Mouse (Mus musculus): ENCODE measurements around the gene Myo18a. TPM values are rescaled to one million over a fixed set of nuclear protein-coding genes. Genes with fewer than 3 reads are reported as not detected.
"Not testable (repeated sequence)": the region's sequence is repeated elsewhere in the genome, so short reads cannot be mapped to it uniquely, and the experiment has no call there.

Gene Myo18a
- polyA plus RNA-seq, 1 experiment from 2014 or later: 30.0 TPM

- Histone ChIP-seq H3K9ac (ENCODE audit: low read length) (no peak overlapping the region), H3K4me2 (ENCODE audit: low read length) (no peak overlapping the region), H3K27me3 (replicated peaks; ENCODE audit: control insufficient read depth, insufficient read depth, low read length) (no peaks in the 10 kb centered on the region), H3K9me3 (replicated peaks; ENCODE audit: control insufficient read depth, low read length) (no peaks in the 10 kb centered on the region), H3K27ac (ENCODE audit: low read depth, low read length) (no peak overlapping the region), H3K4me1 (ENCODE audit: control insufficient read depth, insufficient read depth, low read length) (no peaks in the 10 kb centered on the region), H3K4me3 (ENCODE audit: low read depth, low read length) (no peak overlapping the region), H3K36me3 (ENCODE audit: control insufficient read depth, insufficient read depth, low read length) (no peaks in the 10 kb centered on the region)
- 33% methylated on average over 6 of the region's 6 CpGs for WGBS
- DNase-seq (ENCODE audit: low spot score) (no peak), ATAC-seq (no peak)
Measured at GRCm38 (mm10) chr11:77743966-77744365, 19.1 kb upstream of the Myo18a start.

DNA sequence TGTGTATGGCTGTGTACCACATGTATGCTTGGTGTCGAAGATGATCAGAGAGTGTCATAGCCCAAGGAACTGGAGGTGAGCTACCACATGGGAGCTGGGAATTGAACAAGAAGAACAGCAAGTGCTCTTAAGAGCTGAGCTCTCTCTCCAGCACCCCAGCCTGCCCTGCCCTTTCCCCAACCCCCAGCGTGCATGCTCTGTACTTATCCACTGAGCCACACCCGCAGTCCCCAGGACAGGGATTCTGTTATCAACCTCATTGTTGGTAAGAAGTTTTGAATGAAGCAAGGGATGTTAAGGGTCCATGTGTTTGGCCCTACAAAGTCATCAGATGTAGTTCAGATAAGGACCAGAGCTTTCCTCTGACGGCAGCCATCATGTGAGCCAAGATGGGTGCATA, 16.4 kb upstream of the Myo18a start:
- Histone ChIP-seq H3K27ac (ENCODE audit: low read depth, low read length) (no peak overlapping the region), H3K27me3 (replicated peaks; ENCODE audit: control insufficient read depth, insufficient read depth, low read length) (no peaks in the 10 kb centered on the region), H3K9ac (ENCODE audit: low read length) (no peak overlapping the region), H3K4me3 (ENCODE audit: low read depth, low read length) (no peak overlapping the region), H3K9me3 (replicated peaks; ENCODE audit: control insufficient read depth, low read length) (no peaks in the 10 kb centered on the region), H3K4me1 (ENCODE audit: control insufficient read depth, insufficient read depth, low read length) (no peaks in the 10 kb centered on the region), H3K4me2 (ENCODE audit: low read length) (no peak overlapping the region), H3K36me3 (ENCODE audit: control insufficient read depth, insufficient read depth, low read length) (no peaks in the 10 kb centered on the region)
- ATAC-seq (no peak), DNase-seq (ENCODE audit: low spot score) (no peak)
- WGBS: 92% methylated on average over 4 of the region's 4 CpGs

DNA sequence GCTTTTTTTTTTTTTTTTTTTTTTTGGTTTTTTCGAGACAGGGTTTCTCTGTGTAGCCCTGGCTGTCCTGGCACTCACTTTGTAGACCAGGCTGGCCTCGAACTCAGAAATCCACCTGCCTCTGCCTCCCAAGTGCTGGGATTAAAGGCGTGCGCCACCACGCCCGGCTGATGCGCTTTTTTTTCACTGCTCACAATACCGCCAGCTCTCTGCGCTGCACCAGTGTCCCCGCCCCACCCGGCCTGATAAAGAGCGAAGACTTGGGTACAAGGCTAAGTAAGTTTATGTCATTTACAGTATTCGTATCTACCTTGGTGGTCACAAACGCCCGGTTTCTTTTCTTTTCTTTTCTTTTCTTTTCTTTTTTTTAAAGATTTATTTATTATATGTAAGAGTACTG, 15.9 kb upstream of the Myo18a start:
- H3K36me3 ChIP-seq (ENCODE audit: control insufficient read depth, insufficient read depth, low read length); H3K9ac ChIP-seq (ENCODE audit: low read length); H3K27me3 ChIP-seq (replicated peaks; ENCODE audit: control insufficient read depth, insufficient read depth, low read length); H3K4me2 ChIP-seq (ENCODE audit: low read length); H3K4me1 ChIP-seq (ENCODE audit: control insufficient read depth, insufficient read depth, low read length); H3K9me3 ChIP-seq (replicated peaks; ENCODE audit: control insufficient read depth, low read length); ATAC-seq; H3K4me3 ChIP-seq (ENCODE audit: low read depth, low read length); H3K27ac ChIP-seq (ENCODE audit: low read depth, low read length); DNase-seq (ENCODE audit: low spot score): not testable (repeated sequence)
- 96% methylated on average over 13 of the region's 15 CpGs for WGBS

- no peak overlapping the region for H3K27ac ChIP-seq (ENCODE audit: low read depth, low read length)
- 82% methylated on average over 5 of the region's 5 CpGs for WGBS
- H3K4me2 ChIP-seq (ENCODE audit: low read length): no peak overlapping the region
- H3K9me3 ChIP-seq (replicated peaks; ENCODE audit: control insufficient read depth, low read length): no peaks in the 10 kb centered on the region
- no peaks in the 10 kb centered on the region for H3K36me3 ChIP-seq (ENCODE audit: control insufficient read depth, insufficient read depth, low read length)
- no peak for ATAC-seq
- no peak overlapping the region for H3K9ac ChIP-seq (ENCODE audit: low read length)
- H3K4me3 ChIP-seq (ENCODE audit: low read depth, low read length): no peak overlapping the region
- H3K27me3 ChIP-seq (replicated peaks; ENCODE audit: control insufficient read depth, insufficient read depth, low read length): no peaks in the 10 kb centered on the region
- DNase-seq (ENCODE audit: low spot score): no peak
- no peaks in the 10 kb centered on the region for H3K4me1 ChIP-seq (ENCODE audit: control insufficient read depth, insufficient read depth, low read length)
Measured at GRCm38 (mm10) chr11:77748996-77749395, 14.1 kb upstream of the Myo18a start.

DNA sequence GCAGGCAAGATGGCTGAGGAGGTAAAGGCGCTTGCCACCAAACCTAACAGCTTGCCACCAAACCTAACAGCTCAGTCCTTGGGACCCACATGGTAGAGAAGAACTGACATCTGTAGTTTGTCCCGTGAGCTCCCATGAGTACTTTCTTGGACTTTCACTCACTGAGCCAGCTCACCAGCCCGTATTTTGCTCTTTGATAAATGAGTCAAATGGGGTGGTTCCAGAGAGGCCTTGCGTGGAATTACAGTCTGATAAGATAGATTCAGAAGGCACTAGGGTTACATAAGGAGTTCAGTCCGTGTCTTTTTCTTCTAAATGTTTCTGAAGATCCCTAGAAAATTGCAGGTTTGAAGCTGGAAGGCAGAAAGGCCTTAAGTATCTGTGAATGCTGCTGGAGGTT, 10.5 kb upstream of the Myo18a start:
- H3K27me3 ChIP-seq (replicated peaks; ENCODE audit: control insufficient read depth, insufficient read depth, low read length): no peaks in the 10 kb centered on the region
- no peak overlapping the region for H3K9ac ChIP-seq (ENCODE audit: low read length)
- DNase-seq (ENCODE audit: low spot score): no peak
- no peaks in the 10 kb centered on the region for H3K9me3 ChIP-seq (replicated peaks; ENCODE audit: control insufficient read depth, low read length)
- no peaks in the 10 kb centered on the region for H3K36me3 ChIP-seq (ENCODE audit: control insufficient read depth, insufficient read depth, low read length)
- H3K4me2 ChIP-seq (ENCODE audit: low read length): no peak overlapping the region
- no peak overlapping the region for H3K27ac ChIP-seq (ENCODE audit: low read depth, low read length)
- H3K4me3 ChIP-seq (ENCODE audit: low read depth, low read length): no peak overlapping the region
- no peak for ATAC-seq
- H3K4me1 ChIP-seq (ENCODE audit: control insufficient read depth, insufficient read depth, low read length): no peaks in the 10 kb centered on the region
- 80% methylated on average over 5 of the region's 5 CpGs for WGBS

GRCm38 (mm10) chr11:77753469-77753868, 9.6 kb upstream of the Myo18a start:
- H3K4me3 ChIP-seq (ENCODE audit: low read depth, low read length): no peak overlapping the region
- ATAC-seq (no peak), DNase-seq (ENCODE audit: low spot score) (no peak)
- H3K27ac ChIP-seq (ENCODE audit: low read depth, low read length): no peak overlapping the region
- H3K4me1 ChIP-seq (ENCODE audit: control insufficient read depth, insufficient read depth, low read length): no peaks in the 10 kb centered on the region
- WGBS: 78% methylated on average over 3 of the region's 3 CpGs
- no peak overlapping the region for H3K9ac ChIP-seq (ENCODE audit: low read length)
- no peaks in the 10 kb centered on the region for H3K27me3 ChIP-seq (replicated peaks; ENCODE audit: control insufficient read depth, insufficient read depth, low read length)
- H3K36me3 ChIP-seq (ENCODE audit: control insufficient read depth, insufficient read depth, low read length): no peaks in the 10 kb centered on the region
- no peak overlapping the region for H3K4me2 ChIP-seq (ENCODE audit: low read length)
- H3K9me3 ChIP-seq (replicated peaks; ENCODE audit: control insufficient read depth, low read length): no peaks in the 10 kb centered on the region

GRCm38 (mm10) chr11:77760031-77760430, 3.0 kb upstream of the Myo18a start:
- 85% methylated on average over 4 of the region's 4 CpGs for WGBS
- no peak overlapping the region for H3K4me3 ChIP-seq (ENCODE audit: low read depth, low read length)
- H3K9me3 ChIP-seq (replicated peaks; ENCODE audit: control insufficient read depth, low read length): no peaks in the 10 kb centered on the region
- ATAC-seq (no peak), DNase-seq (ENCODE audit: low spot score) (no peak)
- H3K4me2 ChIP-seq (ENCODE audit: low read length): no peak overlapping the region
- no peak overlapping the region for H3K27ac ChIP-seq (ENCODE audit: low read depth, low read length)
- no peaks in the 10 kb centered on the region for H3K36me3 ChIP-seq (ENCODE audit: control insufficient read depth, insufficient read depth, low read length)
- H3K9ac ChIP-seq (ENCODE audit: low read length): no peak overlapping the region
- H3K27me3 ChIP-seq (replicated peaks; ENCODE audit: control insufficient read depth, insufficient read depth, low read length): 0 out of 2 replicates have a peak, but pooled peaks cover 2% of the 10 kb centered on the region
- peaks cover 16% of the 10 kb centered on the region for H3K4me1 ChIP-seq (ENCODE audit: control insufficient read depth, insufficient read depth, low read length)

DNA sequence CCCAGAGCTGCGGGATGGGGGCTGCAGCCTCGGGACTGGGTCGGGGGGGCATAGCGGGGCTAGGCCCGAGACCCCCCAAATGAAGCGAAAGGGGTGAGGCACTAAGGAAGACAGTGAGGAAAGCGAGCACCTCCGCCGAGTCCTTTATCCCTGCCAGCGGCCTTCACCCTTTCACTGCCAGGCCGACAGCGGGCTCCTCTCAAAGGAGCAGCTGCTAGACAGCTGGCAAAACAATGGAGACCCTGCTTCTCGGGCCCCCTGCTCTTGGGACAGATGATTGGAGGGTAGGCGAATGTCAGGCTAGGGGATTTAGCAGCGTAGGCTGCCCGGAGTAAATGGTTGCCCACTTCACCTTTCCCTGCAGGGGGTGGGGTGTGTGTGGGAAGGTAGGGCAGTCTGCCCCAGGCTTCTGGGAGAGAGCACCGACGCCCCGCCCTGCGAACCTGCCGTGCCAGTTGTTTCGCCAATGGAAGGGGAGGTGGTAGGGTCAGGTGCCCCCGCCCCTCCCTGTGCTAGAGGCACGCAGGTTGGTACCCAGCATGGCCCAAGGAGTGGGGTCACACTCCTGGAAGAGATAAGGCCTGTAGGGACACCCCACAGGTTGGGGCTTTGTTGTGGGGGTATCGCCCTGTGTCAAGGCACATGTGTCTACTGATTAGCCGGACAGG, 761 bp downstream of the Myo18a start:
- peak overlapping the region; percentile 95 for H3K4me3 ChIP-seq (ENCODE audit: low read depth, low read length)
- peaks cover 34% of the 10 kb centered on the region for H3K4me1 ChIP-seq (ENCODE audit: control insufficient read depth, insufficient read depth, low read length)
- WGBS: 4% methylated on average over 26 of the region's 26 CpGs
- H3K36me3 ChIP-seq (ENCODE audit: control insufficient read depth, insufficient read depth, low read length): no peaks in the 10 kb centered on the region
- H3K9me3 ChIP-seq (replicated peaks; ENCODE audit: control insufficient read depth, low read length): no peaks in the 10 kb centered on the region
- H3K4me2 ChIP-seq (ENCODE audit: low read length): peak overlapping the region; percentile 92
- H3K27me3 ChIP-seq (replicated peaks; ENCODE audit: control insufficient read depth, insufficient read depth, low read length): 0 out of 2 replicates have a peak, but pooled peaks cover 2% of the 10 kb centered on the region
- ATAC-seq: peak; percentile 71
- H3K27ac ChIP-seq (ENCODE audit: low read depth, low read length): peak overlapping the region; percentile 94
- peak; percentile 80 for DNase-seq (ENCODE audit: low spot score)
- H3K9ac ChIP-seq (ENCODE audit: low read length): peak overlapping the region; percentile 99

DNA sequence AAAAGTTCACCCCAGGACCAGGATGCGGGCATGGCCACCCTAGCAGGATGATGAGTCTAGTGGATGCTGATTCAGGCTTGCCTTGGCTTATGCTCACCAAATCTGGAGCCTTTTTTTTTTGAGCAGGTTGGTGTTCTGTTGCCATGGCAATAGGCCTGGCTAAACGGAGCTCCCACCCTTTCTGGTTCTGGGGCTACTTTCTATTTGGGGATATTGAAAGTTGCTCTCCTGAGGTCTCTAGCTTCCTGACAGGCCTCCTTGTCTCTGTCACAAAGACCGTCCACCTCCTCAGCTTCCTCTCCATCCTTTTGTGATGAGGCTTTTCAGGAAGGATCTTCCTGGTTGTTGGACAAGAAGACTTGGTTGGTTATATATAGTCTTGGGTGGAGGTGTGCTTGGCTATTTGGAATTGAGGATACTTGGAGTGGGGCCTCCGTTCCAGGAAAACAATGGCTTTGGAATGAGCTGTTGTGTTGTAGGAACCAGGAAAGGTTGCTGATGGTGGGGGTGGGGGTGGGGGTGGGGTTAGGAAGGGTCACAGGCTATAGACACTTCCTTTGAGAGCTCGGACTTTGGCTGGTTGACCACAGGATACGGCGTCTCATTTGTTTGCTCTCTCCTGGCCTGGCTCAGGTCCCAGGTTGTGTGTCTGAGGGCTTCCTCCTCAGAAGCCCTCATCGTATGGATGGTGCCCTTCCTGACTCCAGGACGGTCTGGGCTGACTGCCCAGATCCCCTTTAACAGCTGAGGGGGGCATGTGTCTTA, 1.8 kb downstream of the Myo18a start:
- Histone ChIP-seq H3K27me3 (replicated peaks; ENCODE audit: control insufficient read depth, insufficient read depth, low read length) (0 out of 2 replicates have a peak, but pooled peaks cover 2% of the 10 kb centered on the region), H3K9ac (ENCODE audit: low read length) (peak overlapping the region; percentile 99; the same call in 1 of the 2 replicates), H3K4me3 (ENCODE audit: low read depth, low read length) (peak overlapping the region; percentile 95), H3K4me2 (ENCODE audit: low read length) (peak overlapping the region; percentile 92), H3K9me3 (replicated peaks; ENCODE audit: control insufficient read depth, low read length) (no peaks in the 10 kb centered on the region), H3K36me3 (ENCODE audit: control insufficient read depth, insufficient read depth, low read length) (no peaks in the 10 kb centered on the region), H3K4me1 (ENCODE audit: control insufficient read depth, insufficient read depth, low read length) (peaks cover 34% of the 10 kb centered on the region), H3K27ac (ENCODE audit: low read depth, low read length) (no peak overlapping the region)
- 65% methylated on average over 9 of the region's 9 CpGs for WGBS
- ATAC-seq (no peak), DNase-seq (ENCODE audit: low spot score) (peak; percentile 25)

Data from forebrain, embryonic 14.5 days (tissue).